Mouse (Mus musculus): Measurements from ENCODE around the gene Ubfd1.
A peak's percentile ranks its signal among the peaks of the same experiment; 100 is the strongest.
"Not testable (repeated sequence)": the region's sequence is repeated elsewhere in the genome, so short reads cannot be mapped to it uniquely, and the experiment has no call there.

Ubfd1 gene

GRCm38 (mm10) chr7:122087195-122087982, 20.4 kb downstream of the Ubfd1 start:
- DNase-seq = no peak

- no peak for DNase-seq
These were observed 27.8 kb downstream of the Ubfd1 start for GRCm38 (mm10) chr7:122094564-122095330.

- DNase-seq = no peak
These were observed 31.0 kb downstream of the Ubfd1 start for GRCm38 (mm10) chr7:122098009-122098408.

GRCm38 (mm10) chr7:122099222-122099621, 32.2 kb downstream of the Ubfd1 start:
- DNase-seq = no peak

- not testable (repeated sequence) for DNase-seq
These were observed 34.2 kb downstream of the Ubfd1 start for GRCm38 (mm10) chr7:122101014-122101746.

- DNase-seq = peak; percentile 86
These were observed 34.8 kb downstream of the Ubfd1 start, which contains the start of gene Ndufab1 for GRCm38 (mm10) chr7:122101747-122102244. Gene Ndufab1, minus strand, starts transcription at chr7:122101886.

GRCm38 (mm10) chr7:122108206-122108605, 41.2 kb downstream of the Ubfd1 start:
- DNase-seq = no peak

GRCm38 (mm10) chr7:122123518-122123917, 56.5 kb downstream of the Ubfd1 start:
- DNase-seq = no peak

- no peak for DNase-seq
These were observed 58.7 kb downstream of the Ubfd1 start for GRCm38 (mm10) chr7:122125636-122126035.

- DNase-seq = no peak
These were observed 60.0 kb downstream of the Ubfd1 start for GRCm38 (mm10) chr7:122126946-122127345.

Measured in right cerebral cortex, postnatal 14 days (tissue).